Mouse (Mus musculus) midbrain, embryonic 11.5 days (tissue): ENCODE measurements around the gene Shc4. TPM values are rescaled to one million over a fixed set of nuclear protein-coding genes. Genes with fewer than 3 reads are reported as not detected.

Experiments
- ATAC-seq: fragments of 200-750 bp; cut with Nextera tagmentation; 2 replicates; pipeline ENCODE4 v1.8.0; 2017; ENCODE audit warnings: moderate TSS enrichment, moderate library complexity; ENCODE audit not compliant: low FRiP score
- DNase-seq: peaks from one replicate; pipeline ENCODE4 v3.0.0; 2015; ENCODE audit warnings: low spot score; ENCODE audit errors: missing footprints
- H3K27ac ChIP-seq: fragments of 300-500 bp; sonication (generic); 2 replicates; pipeline ENCODE4 v1.5.1; 2014; ENCODE audit warnings: low read depth, low read length
- H3K27me3 ChIP-seq: fragments of 300-500 bp; sonication (generic); 2 replicates; pipeline ENCODE4 v1.6.1; 2014; ENCODE audit warnings: mild to moderate bottlenecking, low read length, moderate library complexity, mixed read lengths; ENCODE audit not compliant: control insufficient read depth, insufficient read depth
- H3K36me3 ChIP-seq: fragments of 300-500 bp; sonication (generic); 2 replicates; pipeline ENCODE4 v1.6.1; 2014; ENCODE audit warnings: mild to moderate bottlenecking, low read length, moderate library complexity, mixed read lengths; ENCODE audit not compliant: control insufficient read depth, insufficient read depth
- H3K4me1 ChIP-seq: fragments of 300-500 bp; sonication (generic); 2 replicates; pipeline ENCODE4 v1.6.1; 2014; ENCODE audit warnings: low read length; ENCODE audit not compliant: control insufficient read depth, insufficient read depth
- H3K4me2 ChIP-seq: fragments of 300-500 bp; sonication (generic); 2 replicates; pipeline ENCODE4 v1.6.1; 2014; ENCODE audit warnings: mild to moderate bottlenecking, moderate library complexity
- H3K4me3 ChIP-seq: fragments of 300-500 bp; sonication (generic); 2 replicates; pipeline ENCODE4 v1.5.1; 2014; ENCODE audit warnings: low read depth, low read length
- H3K9ac ChIP-seq: fragments of 300-500 bp; sonication (generic); 2 replicates; pipeline ENCODE4 v1.6.1; 2014; ENCODE audit warnings: low read length
- H3K9me3 ChIP-seq: fragments of 300-500 bp; sonication (generic); 2 replicates; pipeline ENCODE4 v1.6.1; 2016; ENCODE audit warnings: low read length; ENCODE audit not compliant: control insufficient read depth
- WGBS: fragments of 180-500 bp; shearing (Covaris S2); extraction: QIAGEN DNeasy Blood & Tissue Kit; methylation state at CpG from one replicate; pipeline ENCODE4 v1.1.7; 2014; 5-methylcytosine and 5-hydroxymethylcytosine counted together
- polyA plus RNA-seq: library from polyadenylated mRNA; unstranded; fragments of >200 nt; fragmentation: Nextera tagmentation; extraction: Ambion mirVana; gene quantifications from 2 replicates; pipeline ENCODE4 v1.2.1, GENCODE M21; 2014

The Shc4 gene
- polyA plus RNA-seq, 1 experiment from 2014 or later = 0.82 TPM

DNA sequence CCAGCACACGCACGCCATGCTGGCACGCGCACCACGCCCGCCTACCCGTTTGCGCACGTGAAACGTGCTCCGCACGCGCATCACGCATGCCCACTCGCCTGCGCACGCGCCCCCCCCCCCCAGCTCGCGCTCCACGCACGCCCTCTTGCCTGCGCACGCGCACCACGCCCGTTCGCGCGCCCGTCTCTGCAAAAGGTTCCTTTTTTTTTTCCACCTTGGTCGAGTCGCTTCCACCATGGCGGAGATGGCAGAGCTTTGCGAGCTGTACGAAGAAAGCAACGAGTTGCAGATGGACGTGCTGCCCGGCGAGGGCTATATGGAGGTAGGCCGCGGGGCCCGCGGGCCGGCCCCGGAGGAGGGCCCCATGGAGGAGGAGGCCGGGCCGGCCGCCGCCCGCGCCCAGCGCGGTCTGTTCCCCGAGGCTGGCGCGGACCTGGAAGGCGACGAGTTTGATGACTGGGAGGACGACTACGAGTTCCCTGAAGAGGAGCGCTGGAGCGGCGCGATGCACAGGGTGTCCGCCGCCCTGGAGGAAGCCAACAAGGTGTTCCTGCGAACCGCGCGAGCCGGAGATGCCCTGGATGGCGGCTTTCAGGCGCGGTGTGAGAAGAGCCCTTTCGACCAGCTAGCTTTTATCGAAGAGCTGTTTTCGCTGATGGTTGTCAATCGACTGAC lies 50.9 kb downstream of the Shc4 start, which contains the start of gene Eid1:
TSS of gene Eid1 (plus strand) at position 139 of the 675 bp plus-strand sequence.
- no peaks in the 10 kb centered on the region for H3K36me3 ChIP-seq
- no peaks in the 10 kb centered on the region for H3K9me3 ChIP-seq
- peak within 1 kb of the TSS; percentile 69 for H3K4me2 ChIP-seq
- DNase-seq (peak; percentile 98), ATAC-seq (peak; percentile 93)
- WGBS = under 1% methylated on average over 62 of the region's 79 CpGs
- peak within 1 kb of the TSS; percentile 95 for H3K9ac ChIP-seq
- peak within 1 kb of the TSS; percentile 82 for H3K27ac ChIP-seq
- peak within 1 kb of the TSS; percentile 82 for H3K4me3 ChIP-seq
- H3K4me1 ChIP-seq = peaks cover 5% of the 10 kb centered on the region; the same call in 1 of the 2 replicates
- no peaks in the 10 kb centered on the region for H3K27me3 ChIP-seq

GRCm38 (mm10) chr2:125672568-125672956 lies 51.4 kb downstream of the Shc4 start:
- ATAC-seq = no peak; the same call in 1 of the 2 replicates
- Histone ChIP-seq H3K36me3 (no peaks in the 10 kb centered on the region), H3K27ac (no peak overlapping the region), H3K9ac (peak overlapping the region; percentile 95), H3K9me3 (no peaks in the 10 kb centered on the region), H3K4me3 (peak overlapping the region; percentile 82), H3K4me2 (peak overlapping the region; percentile 69), H3K27me3 (no peaks in the 10 kb centered on the region), H3K4me1 (peaks cover 5% of the 10 kb centered on the region; the same call in 1 of the 2 replicates)
- DNase-seq = no peak
- 33% methylated on average over 7 of the region's 20 CpGs for WGBS

GRCm38 (mm10) chr2:125670846-125671245 lies 53.1 kb downstream of the Shc4 start:
- Histone ChIP-seq H3K27me3 (no peaks in the 10 kb centered on the region), H3K36me3 (no peaks in the 10 kb centered on the region), H3K9ac (no peak overlapping the region), H3K4me2 (no peak overlapping the region), H3K9me3 (no peaks in the 10 kb centered on the region), H3K27ac (no peak overlapping the region), H3K4me3 (no peak overlapping the region), H3K4me1 (peaks cover 5% of the 10 kb centered on the region; the same call in 1 of the 2 replicates)
- ATAC-seq (no peak), DNase-seq (no peak)
- 65% methylated on average over 1 of the region's 1 CpGs for WGBS

DNA sequence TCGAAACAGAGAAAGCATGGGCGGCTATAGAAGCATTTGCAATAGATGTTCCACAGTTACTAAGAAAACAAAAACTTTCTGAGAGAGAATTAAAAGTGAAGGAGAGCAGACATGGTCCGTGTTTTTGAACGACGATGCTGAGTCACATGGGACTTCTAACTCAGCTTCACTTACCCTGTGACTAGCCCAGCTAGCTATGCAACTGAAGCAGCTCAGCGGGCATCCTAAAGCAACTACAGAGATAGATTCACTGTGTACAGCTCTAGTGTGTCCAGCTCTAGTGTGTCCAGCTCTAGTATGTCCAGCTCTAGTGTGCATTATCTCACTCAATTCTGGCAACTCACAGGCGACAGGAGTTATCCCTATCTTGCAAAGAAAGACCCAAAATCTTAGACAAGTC lies 56.2 kb downstream of the Shc4 start:
- DNase-seq (no peak), ATAC-seq (no peak)
- no peaks in the 10 kb centered on the region; the same call in 1 of the 2 replicates for H3K4me1 ChIP-seq
- WGBS = 89% methylated on average over 7 of the region's 7 CpGs
- H3K9ac ChIP-seq = no peak overlapping the region
- H3K4me3 ChIP-seq = no peak overlapping the region
- no peaks in the 10 kb centered on the region for H3K9me3 ChIP-seq
- H3K4me2 ChIP-seq = no peak overlapping the region
- no peak overlapping the region for H3K27ac ChIP-seq
- H3K36me3 ChIP-seq = no peaks in the 10 kb centered on the region
- no peaks in the 10 kb centered on the region for H3K27me3 ChIP-seq

DNA sequence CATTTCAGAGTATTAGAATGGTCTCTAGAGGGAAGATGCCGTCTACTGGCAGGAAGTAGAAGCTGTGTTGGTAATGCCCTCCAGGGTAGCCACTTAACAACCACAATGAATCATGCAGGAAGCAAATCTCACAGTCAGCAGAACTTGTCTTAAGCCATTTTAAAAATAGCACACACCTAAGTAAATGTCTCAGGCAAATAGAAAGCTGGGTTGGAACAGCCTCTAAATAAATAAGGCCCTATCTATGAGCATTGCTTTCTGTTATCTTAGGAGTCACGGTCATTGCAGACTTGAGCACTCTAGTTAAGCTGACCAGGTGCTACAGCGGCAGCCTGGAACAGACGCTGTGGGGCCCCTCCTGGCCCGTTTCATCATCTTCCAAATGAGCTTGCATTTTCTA lies 56.8 kb downstream of the Shc4 start:
- Histone ChIP-seq H3K9me3 (no peaks in the 10 kb centered on the region), H3K36me3 (no peaks in the 10 kb centered on the region), H3K27ac (no peak overlapping the region), H3K4me3 (no peak overlapping the region), H3K9ac (no peak overlapping the region), H3K4me2 (no peak overlapping the region), H3K4me1 (no peaks in the 10 kb centered on the region), H3K27me3 (no peaks in the 10 kb centered on the region)
- DNase-seq (no peak), ATAC-seq (no peak)
- 76% methylated on average over 5 of the region's 5 CpGs for WGBS

DNA sequence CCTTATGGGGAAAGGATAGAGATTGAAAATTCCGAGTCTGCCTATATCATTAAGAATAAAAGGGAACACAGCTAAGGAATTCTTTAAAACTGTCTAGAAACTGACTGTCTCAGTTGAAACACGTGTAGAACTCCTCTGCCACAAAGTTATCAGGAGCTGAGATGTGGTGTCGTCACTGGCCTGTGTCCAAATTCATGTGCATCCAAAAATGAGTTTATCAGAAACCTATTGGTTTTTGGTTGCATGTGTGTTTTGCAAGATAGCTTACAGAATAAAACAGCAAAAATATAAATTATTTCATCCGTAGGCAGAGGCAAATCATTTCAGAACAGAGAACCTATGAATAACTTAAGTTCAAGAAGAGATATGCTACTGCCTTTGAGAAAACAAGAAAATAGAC lies 57.3 kb downstream of the Shc4 start:
- WGBS = 82% methylated on average over 4 of the region's 4 CpGs
- H3K36me3 ChIP-seq = no peaks in the 10 kb centered on the region
- H3K27me3 ChIP-seq = no peaks in the 10 kb centered on the region
- no peaks in the 10 kb centered on the region for H3K4me1 ChIP-seq
- no peak overlapping the region for H3K4me3 ChIP-seq
- DNase-seq (no peak), ATAC-seq (no peak)
- H3K9me3 ChIP-seq = no peaks in the 10 kb centered on the region
- no peak overlapping the region for H3K9ac ChIP-seq
- H3K27ac ChIP-seq = no peak overlapping the region
- no peak overlapping the region for H3K4me2 ChIP-seq

GRCm38 (mm10) chr2:125665909-125666308 lies 58.0 kb downstream of the Shc4 start:
- H3K9me3 ChIP-seq = no peaks in the 10 kb centered on the region
- no peaks in the 10 kb centered on the region for H3K27me3 ChIP-seq
- H3K4me2 ChIP-seq = no peak overlapping the region
- H3K36me3 ChIP-seq = no peaks in the 10 kb centered on the region
- H3K4me3 ChIP-seq = no peak overlapping the region
- no peak for DNase-seq
- no peak overlapping the region for H3K9ac ChIP-seq
- H3K27ac ChIP-seq = no peak overlapping the region
- no peaks in the 10 kb centered on the region for H3K4me1 ChIP-seq
- ATAC-seq = no peak
- WGBS = 81% methylated on average over 4 of the region's 4 CpGs

DNA sequence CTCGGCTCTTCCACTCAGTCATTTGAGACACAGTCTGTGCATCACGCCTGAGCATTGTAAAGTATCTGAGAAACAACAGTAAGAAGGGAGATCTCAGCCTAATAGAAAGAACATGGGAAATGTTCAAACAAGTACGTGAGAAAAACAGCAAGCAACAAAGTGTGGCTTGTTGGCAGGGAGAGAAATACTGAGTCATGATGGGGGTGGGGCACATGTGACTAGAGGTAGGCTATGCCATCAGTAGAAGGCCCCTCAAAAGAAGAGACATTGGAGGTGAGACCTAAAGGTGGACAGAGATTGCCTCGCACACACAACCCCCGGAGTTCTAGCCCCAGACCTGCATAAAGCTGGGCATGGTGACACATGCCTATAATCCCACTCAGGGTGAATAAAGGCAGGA lies 58.7 kb downstream of the Shc4 start:
- H3K27ac ChIP-seq = no peak overlapping the region
- no peak overlapping the region for H3K4me3 ChIP-seq
- H3K9me3 ChIP-seq = no peaks in the 10 kb centered on the region
- H3K9ac ChIP-seq = no peak overlapping the region
- DNase-seq = no peak
- H3K4me1 ChIP-seq = no peaks in the 10 kb centered on the region
- H3K36me3 ChIP-seq = no peaks in the 10 kb centered on the region
- no peak for ATAC-seq
- no peak overlapping the region for H3K4me2 ChIP-seq
- no peaks in the 10 kb centered on the region for H3K27me3 ChIP-seq
- 91% methylated on average over 5 of the region's 5 CpGs for WGBS

DNA sequence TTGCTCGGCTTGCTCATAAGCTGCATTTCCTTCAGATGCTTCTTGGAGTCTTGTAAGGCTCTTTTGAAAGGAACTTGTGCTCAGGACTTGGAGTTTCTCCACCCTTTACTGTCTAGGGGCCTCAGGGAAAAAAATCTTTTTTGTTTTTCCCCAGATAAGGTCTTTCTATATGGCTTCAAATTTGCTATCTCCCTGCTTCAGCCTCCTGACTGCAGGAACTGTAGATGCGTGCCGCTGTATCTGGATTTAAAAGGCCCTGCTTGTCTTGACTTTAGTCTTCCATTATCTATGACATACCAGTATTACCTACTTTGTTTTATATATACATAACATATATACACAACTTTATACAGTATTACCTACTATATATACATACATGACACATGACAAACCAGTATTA lies 61.4 kb downstream of the Shc4 start:
- no peaks in the 10 kb centered on the region for H3K4me1 ChIP-seq
- 86% methylated on average over 3 of the region's 3 CpGs for WGBS
- no peak for ATAC-seq
- no peak overlapping the region for H3K27ac ChIP-seq
- H3K27me3 ChIP-seq = no peaks in the 10 kb centered on the region
- H3K9ac ChIP-seq = no peak overlapping the region
- H3K4me3 ChIP-seq = no peak overlapping the region
- no peaks in the 10 kb centered on the region for H3K36me3 ChIP-seq
- no peak overlapping the region for H3K4me2 ChIP-seq
- H3K9me3 ChIP-seq = no peaks in the 10 kb centered on the region
- peak; percentile 23 for DNase-seq
